Mouse (Mus musculus) kidney, embryonic 14.5 days (tissue): Measurements from ENCODE around the gene Zbtb20. TPM values are rescaled to one million over a fixed set of nuclear protein-coding genes. Genes with fewer than 3 reads are reported as not detected.

Experiments used
- ATAC-seq: fragments of 200-750 bp; cut with Nextera tagmentation; 2 replicates; pipeline ENCODE4 v1.8.0; 2017; ENCODE audit warnings: moderate number of reproducible peaks, mild to moderate bottlenecking, moderate TSS enrichment, moderate library complexity; ENCODE audit not compliant: low FRiP score, low TSS enrichment
- H3K27ac ChIP-seq: fragments of 300-500 bp; sonication (generic); 2 replicates; pipeline ENCODE4 v1.5.1; 2014; ENCODE audit warnings: low read depth, mild to moderate bottlenecking, low read length, moderate library complexity, mixed read lengths
- H3K27me3 ChIP-seq: fragments of 300-500 bp; sonication (generic); 2 replicates; pipeline ENCODE4 v1.6.1; 2014; ENCODE audit warnings: mild to moderate bottlenecking, low read length; ENCODE audit not compliant: control insufficient read depth, insufficient read depth
- H3K36me3 ChIP-seq: fragments of 300-500 bp; sonication (generic); 2 replicates; pipeline ENCODE4 v1.6.1; 2014; ENCODE audit warnings: low read length, mixed read lengths; ENCODE audit not compliant: control insufficient read depth, insufficient read depth
- H3K4me1 ChIP-seq: fragments of 300-500 bp; sonication (generic); 2 replicates; pipeline ENCODE4 v1.6.1; 2014; ENCODE audit warnings: low read length, mixed read lengths; ENCODE audit not compliant: control insufficient read depth, insufficient read depth
- H3K4me2 ChIP-seq: fragments of 300-500 bp; sonication (generic); replicated peaks from 2 replicates; pipeline ENCODE4 v1.6.1; 2014; ENCODE audit warnings: low read depth, mild to moderate bottlenecking, low read length
- H3K4me3 ChIP-seq: fragments of 300-500 bp; sonication (generic); 2 replicates; pipeline ENCODE4 v1.5.1; 2014; ENCODE audit warnings: mild to moderate bottlenecking, low read length
- H3K9ac ChIP-seq: fragments of 300-500 bp; sonication (generic); 2 replicates; pipeline ENCODE4 v1.6.1; 2014; ENCODE audit warnings: low read depth, mild to moderate bottlenecking, low read length, moderate library complexity
- H3K9me3 ChIP-seq: fragments of 300-500 bp; sonication (generic); 2 replicates; pipeline ENCODE4 v1.6.1; 2016; ENCODE audit warnings: low read length; ENCODE audit not compliant: control insufficient read depth
- WGBS: fragments of 180-500 bp; shearing (Covaris S2); extraction: QIAGEN DNeasy Blood & Tissue Kit; methylation state at CpG from one replicate; pipeline ENCODE4 v1.1.7; 2014; 5-methylcytosine and 5-hydroxymethylcytosine counted together
- polyA plus RNA-seq: library from polyadenylated mRNA; unstranded; fragments of >200 nt; fragmentation: Nextera tagmentation; extraction: Ambion mirVana; gene quantifications from 2 replicates; pipeline ENCODE4 v1.2.1, GENCODE M21; 2014

Gene Zbtb20
- polyA plus RNA-seq, 1 experiment from 2014 or later = 43.3 TPM

DNA sequence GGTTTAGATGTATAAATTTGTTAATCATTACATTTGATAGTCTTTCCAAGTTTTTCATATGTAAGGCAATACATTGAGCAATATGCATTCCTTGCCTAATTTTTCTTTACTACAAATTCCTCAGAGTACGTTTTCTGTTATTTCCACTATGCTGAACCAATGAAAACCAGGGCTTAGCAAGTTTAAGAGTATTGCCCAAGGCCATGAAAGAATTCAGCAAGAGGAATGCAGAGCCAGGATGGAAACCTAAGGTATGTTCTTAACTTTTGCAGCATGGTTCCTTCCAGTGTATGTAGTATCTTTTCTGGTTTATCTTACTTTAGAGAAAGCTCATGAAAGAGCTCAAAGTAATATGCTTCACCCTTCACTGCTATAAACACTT, 381.2 kb downstream of the Zbtb20 start:
- WGBS = 70% methylated on average over 1 of the region's 1 CpGs
- ATAC-seq = no peak

DNA sequence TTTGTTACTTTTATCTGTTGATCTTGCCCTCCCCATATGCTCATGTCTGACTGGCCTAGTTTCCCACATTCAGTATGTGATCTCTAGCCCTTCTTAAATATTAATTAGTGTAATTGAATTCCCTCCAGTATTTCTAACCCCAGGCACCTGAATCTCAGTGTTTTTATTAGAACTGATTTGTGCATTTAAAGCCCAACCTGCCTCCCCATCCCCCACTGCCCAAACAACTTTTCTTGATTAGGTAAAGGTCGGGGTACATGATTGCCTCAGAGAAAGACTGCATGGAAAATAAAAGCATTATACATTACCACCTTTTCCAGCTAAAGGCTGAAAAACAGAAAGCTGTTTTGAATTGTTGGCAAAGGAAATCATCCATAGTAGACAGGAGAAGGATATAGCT, 383.8 kb downstream of the Zbtb20 start:
- WGBS = 55% methylated on average over 1 of the region's 1 CpGs
- Histone ChIP-seq H3K9ac (no peak overlapping the region), H3K9me3 (no peaks in the 10 kb centered on the region), H3K36me3 (no peaks in the 10 kb centered on the region), H3K4me3 (no peak overlapping the region), H3K27me3 (no peaks in the 10 kb centered on the region), H3K4me1 (0 out of 2 replicates have a peak, but pooled peaks cover 7% of the 10 kb centered on the region), H3K4me2 (no peak overlapping the region), H3K27ac (no peak overlapping the region)
- no peak for ATAC-seq

More for the DNA sequence above, 381.2 kb downstream of the Zbtb20 start:
- no peaks in the 10 kb centered on the region for H3K36me3 ChIP-seq
- H3K9me3 ChIP-seq = no peaks in the 10 kb centered on the region
- H3K4me3 ChIP-seq = no peak overlapping the region
- H3K4me1 ChIP-seq = 0 out of 2 replicates have a peak, but pooled peaks cover 7% of the 10 kb centered on the region
- no peak overlapping the region for H3K9ac ChIP-seq
- no peak overlapping the region for H3K27ac ChIP-seq
- H3K4me2 ChIP-seq = no peak overlapping the region
- H3K27me3 ChIP-seq = no peaks in the 10 kb centered on the region

DNA sequence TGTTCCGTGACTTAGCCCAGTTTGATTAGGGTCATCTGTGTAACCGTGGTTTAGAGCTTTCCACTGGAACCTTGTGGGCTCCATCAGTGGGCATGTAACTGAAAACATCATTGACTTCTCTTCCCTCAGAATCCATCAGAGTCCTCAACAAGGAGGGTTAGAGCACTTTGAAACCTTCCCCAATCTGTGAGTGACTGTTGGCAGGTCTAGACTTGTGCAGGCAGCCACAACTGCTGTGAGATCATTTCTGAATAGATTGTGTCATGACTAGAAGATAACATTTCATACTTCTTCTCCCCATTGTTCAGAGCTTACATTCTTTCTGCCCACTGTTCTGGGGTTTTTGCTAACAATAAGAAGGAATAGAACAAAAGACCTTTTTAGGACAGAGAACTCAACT, 385.2 kb downstream of the Zbtb20 start:
- Histone ChIP-seq H3K4me2 (no peak overlapping the region), H3K36me3 (no peaks in the 10 kb centered on the region), H3K4me3 (no peak overlapping the region), H3K27ac (no peak overlapping the region), H3K9me3 (no peaks in the 10 kb centered on the region), H3K4me1 (0 out of 2 replicates have a peak, but pooled peaks cover 5% of the 10 kb centered on the region), H3K27me3 (no peaks in the 10 kb centered on the region), H3K9ac (no peak overlapping the region)
- ATAC-seq = no peak
- WGBS = 85% methylated on average over 2 of the region's 2 CpGs

DNA sequence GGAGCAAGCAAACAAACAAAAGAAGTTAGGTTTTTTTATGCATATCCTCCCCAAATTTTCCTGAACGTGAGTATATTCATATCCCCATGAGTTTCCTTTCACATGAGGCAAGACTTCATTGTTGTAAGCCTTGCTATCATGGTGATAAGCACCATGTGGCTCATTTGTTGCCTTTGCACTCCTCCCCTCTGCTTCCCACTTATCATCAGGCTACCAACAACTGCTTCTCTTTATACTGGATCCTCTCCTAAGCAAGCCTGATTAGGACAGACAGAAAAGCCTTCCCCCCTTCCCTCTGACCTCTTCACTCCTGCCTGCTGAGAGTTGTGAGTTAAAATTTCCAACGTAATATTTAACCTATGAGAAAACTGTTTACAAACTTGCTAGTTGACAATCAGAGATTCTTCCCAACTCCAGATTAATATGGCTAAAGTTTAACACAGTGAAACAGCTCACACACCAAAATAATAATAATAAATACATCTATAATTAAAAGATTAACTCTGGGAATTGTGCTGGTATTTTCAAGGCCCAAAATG, 398.4 kb downstream of the Zbtb20 start:
- Histone ChIP-seq H3K27me3 (no peaks in the 10 kb centered on the region), H3K4me2 (no peak overlapping the region), H3K9ac (no peak overlapping the region), H3K36me3 (no peaks in the 10 kb centered on the region), H3K4me3 (no peak overlapping the region), H3K4me1 (no peaks in the 10 kb centered on the region), H3K9me3 (no peaks in the 10 kb centered on the region), H3K27ac (no peak overlapping the region; the same call in 1 of the 2 replicates)
- 44% methylated on average over 2 of the region's 2 CpGs for WGBS
- no peak for ATAC-seq

DNA sequence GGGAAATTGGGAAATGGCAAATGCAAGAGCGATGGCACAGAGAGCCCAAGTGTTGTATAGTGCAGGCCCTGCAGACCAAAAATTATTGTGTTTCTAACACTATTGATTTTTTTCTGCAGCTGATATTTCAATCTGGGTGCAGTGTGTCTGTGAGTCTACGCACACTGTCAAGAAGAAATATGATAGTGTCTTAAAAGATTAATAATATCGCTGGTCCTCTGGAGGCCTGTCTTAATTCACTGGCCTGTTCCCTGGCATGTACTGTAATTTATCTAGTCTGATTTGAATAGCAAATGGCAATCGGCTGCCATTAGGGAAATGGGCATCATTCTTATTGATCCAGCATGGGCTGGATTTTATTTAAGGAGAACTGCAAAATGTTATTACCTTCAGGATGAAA, 401.1 kb downstream of the Zbtb20 start:
- H3K9me3 ChIP-seq = no peaks in the 10 kb centered on the region
- 86% methylated on average over 4 of the region's 4 CpGs for WGBS
- no peak overlapping the region for H3K4me2 ChIP-seq
- no peaks in the 10 kb centered on the region for H3K36me3 ChIP-seq
- H3K4me1 ChIP-seq = no peaks in the 10 kb centered on the region
- no peak overlapping the region for H3K9ac ChIP-seq
- H3K4me3 ChIP-seq = no peak overlapping the region
- no peaks in the 10 kb centered on the region for H3K27me3 ChIP-seq
- H3K27ac ChIP-seq = no peak overlapping the region
- no peak for ATAC-seq

DNA sequence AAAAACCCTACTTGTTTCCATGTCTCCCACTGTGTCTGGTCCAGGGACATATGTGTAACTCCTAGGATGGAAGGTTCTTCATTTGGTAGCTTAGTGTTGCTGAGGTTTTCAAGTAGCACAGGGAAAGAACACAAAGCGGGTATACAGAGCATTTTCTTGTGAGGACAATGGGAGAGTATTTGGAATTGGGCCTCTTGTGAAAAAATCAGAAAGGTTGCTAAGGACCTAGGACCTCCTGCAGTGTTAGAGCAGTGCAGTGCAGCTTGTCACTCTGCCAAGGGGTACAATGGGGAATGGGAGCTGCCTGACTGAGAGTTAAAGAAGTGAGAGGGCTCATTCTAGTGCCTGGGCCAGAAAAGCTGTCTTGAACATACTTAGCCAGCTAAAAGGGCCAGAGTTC, 410.6 kb downstream of the Zbtb20 start:
- Histone ChIP-seq H3K9me3 (no peaks in the 10 kb centered on the region), H3K4me1 (no peaks in the 10 kb centered on the region), H3K27ac (no peak overlapping the region), H3K4me2 (no peak overlapping the region), H3K27me3 (no peaks in the 10 kb centered on the region), H3K4me3 (no peak overlapping the region), H3K36me3 (no peaks in the 10 kb centered on the region), H3K9ac (no peak overlapping the region)
- ATAC-seq = no peak
- 89% methylated on average over 1 of the region's 1 CpGs for WGBS

DNA sequence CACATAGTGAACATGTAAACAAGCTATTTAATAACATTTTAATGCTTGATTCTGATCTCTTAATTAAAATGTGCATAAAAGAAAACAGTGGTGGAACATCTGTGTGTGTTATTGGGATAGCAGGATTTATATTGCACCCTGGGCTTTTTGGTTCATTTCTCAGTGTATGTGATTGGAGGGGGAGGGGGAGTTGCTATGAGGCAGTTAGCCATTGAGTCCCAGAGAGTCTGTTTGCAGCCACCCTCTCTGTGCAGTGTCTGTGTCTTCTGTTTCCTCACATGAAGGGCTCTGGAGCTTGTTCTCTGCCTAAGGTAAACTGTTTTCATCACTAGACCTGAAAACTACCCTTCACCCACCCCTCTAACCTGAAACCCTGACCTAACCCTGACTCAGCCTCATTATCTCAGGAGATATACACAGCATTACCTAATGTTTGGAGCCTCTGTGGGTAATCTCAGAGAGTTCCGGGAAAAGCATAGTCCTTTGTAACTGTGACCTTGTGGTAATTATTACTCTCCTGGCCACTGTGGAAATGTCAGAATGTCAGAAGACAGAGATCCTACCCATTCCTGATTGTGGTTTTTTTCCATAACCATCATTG, 411.2 kb downstream of the Zbtb20 start:
- Histone ChIP-seq H3K36me3 (no peaks in the 10 kb centered on the region), H3K27me3 (no peaks in the 10 kb centered on the region), H3K4me1 (no peaks in the 10 kb centered on the region), H3K9ac (no peak overlapping the region), H3K9me3 (no peaks in the 10 kb centered on the region), H3K27ac (no peak overlapping the region), H3K4me3 (no peak overlapping the region), H3K4me2 (no peak overlapping the region)
- WGBS = 79% methylated on average over 1 of the region's 1 CpGs
- no peak for ATAC-seq

DNA sequence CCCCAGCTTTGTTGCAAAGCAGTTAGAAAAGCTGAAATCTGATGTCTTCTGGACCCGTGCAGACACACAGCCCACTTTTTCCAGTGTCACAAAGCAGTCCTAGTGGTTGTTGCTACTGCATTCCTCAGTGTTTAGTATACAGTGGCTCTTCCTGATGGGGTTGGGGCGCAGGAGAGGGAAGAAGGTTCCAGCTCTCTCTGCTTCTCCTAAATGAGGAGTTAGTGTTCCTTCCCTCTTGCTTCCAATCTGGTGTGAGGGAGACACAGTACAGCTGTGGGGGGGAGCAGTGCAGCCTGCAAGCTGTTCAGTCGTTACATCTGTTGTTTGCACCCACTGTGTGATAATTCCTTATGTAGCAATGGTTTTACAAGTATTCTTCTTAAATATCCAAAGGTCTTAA, 415.7 kb downstream of the Zbtb20 start:
- H3K9me3 ChIP-seq = no peaks in the 10 kb centered on the region
- H3K27ac ChIP-seq = no peak overlapping the region
- WGBS = 79% methylated on average over 3 of the region's 3 CpGs
- no peak overlapping the region for H3K4me2 ChIP-seq
- no peaks in the 10 kb centered on the region for H3K4me1 ChIP-seq
- H3K4me3 ChIP-seq = no peak overlapping the region
- H3K9ac ChIP-seq = no peak overlapping the region
- H3K36me3 ChIP-seq = no peaks in the 10 kb centered on the region
- ATAC-seq = no peak
- no peaks in the 10 kb centered on the region for H3K27me3 ChIP-seq

DNA sequence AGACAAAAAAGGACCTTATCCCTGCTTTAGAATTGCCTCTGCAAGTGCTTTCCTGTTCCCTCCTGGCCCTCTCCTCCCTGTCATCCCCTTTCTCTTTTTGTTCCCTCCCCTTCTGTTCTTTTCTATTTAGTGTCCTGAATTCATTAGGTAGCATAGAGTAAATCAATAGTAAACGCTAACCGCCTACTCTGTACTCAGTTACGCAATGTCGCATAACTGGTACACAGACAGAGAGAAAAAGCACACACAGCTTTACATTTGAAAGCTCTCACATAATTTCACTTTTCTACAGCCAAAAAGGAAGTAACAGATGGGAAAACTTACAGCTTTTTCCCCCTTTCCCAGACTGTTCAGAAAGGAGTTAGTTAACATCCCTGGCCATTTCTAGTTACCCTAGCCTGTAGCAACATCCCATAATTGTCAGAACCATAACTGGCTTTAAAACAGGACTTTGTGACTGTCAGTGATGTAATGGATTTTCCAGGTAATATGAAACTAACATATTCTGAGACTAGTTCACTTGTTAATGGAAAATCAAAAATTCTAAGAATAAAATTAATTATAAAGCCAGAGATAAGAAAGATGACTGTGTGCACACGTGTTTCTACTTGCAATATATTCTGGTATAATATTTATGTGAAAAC, 422.4 kb downstream of the Zbtb20 start:
- Histone ChIP-seq H3K27me3 (no peaks in the 10 kb centered on the region), H3K4me2 (no peak overlapping the region), H3K9me3 (no peaks in the 10 kb centered on the region), H3K36me3 (no peaks in the 10 kb centered on the region), H3K4me3 (no peak overlapping the region), H3K9ac (no peak overlapping the region), H3K4me1 (no peaks in the 10 kb centered on the region), H3K27ac (no peak overlapping the region)
- WGBS = 87% methylated on average over 5 of the region's 5 CpGs
- no peak for ATAC-seq
